Mouse (Mus musculus) thymus, postnatal 0 days (tissue): ENCODE measurements around the gene Tesk2. TPM values are rescaled to one million over a fixed set of nuclear protein-coding genes. Genes with fewer than 3 reads are reported as not detected.

Experiments
- DNase-seq: peaks from one replicate; pipeline ENCODE4 v3.0.0-alpha.2; 2015; ENCODE audit warnings: low spot score
- polyA plus RNA-seq: library from polyadenylated mRNA; unstranded; fragments of >200 nt; fragmentation: Nextera tagmentation; extraction: Ambion mirVana; gene quantifications from 2 replicates; pipeline ENCODE4 v1.2.1, GENCODE M21; 2015

The Tesk2 gene
- polyA plus RNA-seq, 1 experiment from 2014 or later, result 4.3 TPM

- no peak for DNase-seq
These were observed 120.1 kb downstream of the Tesk2 start for GRCm38 (mm10) chr4:116840841-116841240.

- no peak for DNase-seq
These were observed 123.6 kb downstream of the Tesk2 start for GRCm38 (mm10) chr4:116844324-116844723.

DNA sequence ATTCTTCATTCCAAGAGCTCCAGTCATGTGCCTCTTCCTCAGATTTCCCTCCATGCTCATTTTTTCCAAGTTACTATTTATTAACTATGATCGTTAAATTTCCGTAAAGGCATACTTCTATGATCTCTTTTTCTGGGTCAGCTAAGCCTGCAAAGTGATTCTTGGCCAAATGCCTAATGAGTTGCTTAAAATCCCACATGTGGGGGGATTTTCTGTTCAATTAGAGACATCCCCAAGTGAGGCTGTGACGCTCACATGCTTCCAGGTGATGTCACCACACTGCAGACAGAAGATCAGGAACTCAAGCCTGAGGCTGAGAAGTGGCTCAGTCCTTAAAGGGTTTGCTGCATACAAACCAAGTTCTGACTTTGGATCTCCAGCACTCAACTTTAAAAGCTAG, 129.2 kb downstream of the Tesk2 start:
- DNase-seq, result no peak

DNA sequence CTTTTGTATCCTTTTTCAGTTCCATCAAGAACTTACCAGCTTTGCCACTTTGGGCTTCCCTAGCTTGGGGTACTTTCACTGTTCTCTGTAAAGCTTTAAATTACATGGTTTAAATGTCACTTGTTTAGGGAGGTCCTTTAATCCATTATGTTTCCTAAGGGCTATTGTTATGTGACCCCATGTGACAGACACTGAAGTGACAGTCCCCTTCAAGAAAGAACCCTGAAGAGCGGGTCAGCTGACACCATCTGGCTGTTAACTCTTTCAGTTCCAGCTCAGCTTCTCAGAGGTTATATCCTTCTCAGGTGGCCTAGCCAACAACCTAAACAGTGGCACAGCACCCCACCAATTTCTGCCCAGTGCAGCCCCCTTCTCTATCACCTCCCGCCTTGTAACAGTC, 133.5 kb downstream of the Tesk2 start:
- DNase-seq, result no peak

Other genes starting within 250 kb of the Tesk2 start
- 22.5 and 23.4 TPM in 2 replicates for gene Ipp, start 213.4 kb upstream of the Tesk2 start, polyA plus RNA-seq
- gene Tmem69, start 165.0 kb upstream of the Tesk2 start, polyA plus RNA-seq, result 26.9 and 31.4 TPM in 2 replicates
- 53.2 and 54.5 TPM in 2 replicates for gene Gpbp1l1, start 163.3 kb upstream of the Tesk2 start, polyA plus RNA-seq
- 3.8 and 4.1 TPM in 2 replicates for gene Ccdc17, start 124.3 kb upstream of the Tesk2 start, polyA plus RNA-seq
- 110 and 118 TPM in 2 replicates for gene Nasp, start 93.0 kb upstream of the Tesk2 start, polyA plus RNA-seq
- 624 and 637 TPM in 2 replicates for gene Akr1a1, start 69.3 kb upstream of the Tesk2 start, polyA plus RNA-seq
- 1,118 and 1,206 TPM in 2 replicates for gene Prdx1, start 35.4 kb upstream of the Tesk2 start, polyA plus RNA-seq
- 12.0 and 13.6 TPM in 2 replicates for gene Mmachc, start 12.5 kb upstream of the Tesk2 start, polyA plus RNA-seq
- gene Ccdc163, start 12.4 kb upstream of the Tesk2 start, polyA plus RNA-seq, result 21.5 and 23.7 TPM in 2 replicates
- gene Toe1, start 86.7 kb downstream of the Tesk2 start, polyA plus RNA-seq, result 39.2 and 39.6 TPM in 2 replicates
- 18.8 and 22.9 TPM in 2 replicates for gene Mutyh, start 86.8 kb downstream of the Tesk2 start, polyA plus RNA-seq
- 0.22 and 0.49 TPM in 2 replicates for gene Hpdl, start 100.8 kb downstream of the Tesk2 start, polyA plus RNA-seq
- gene Zswim5, start 156.4 kb downstream of the Tesk2 start, polyA plus RNA-seq, result 0.04 and 0.09 TPM in 2 replicates